Mouse (Mus musculus): Measurements from ENCODE around the gene Gm44596.
"Not testable (repeated sequence)": the region's sequence is repeated elsewhere in the genome, so short reads cannot be mapped to it uniquely, and the experiment has no call there.

- not testable (repeated sequence) for TF ChIP-seq POLR2A (IDR thresholded peaks at IDR 0.05; ENCODE audit: low read depth, low read length); CTCF (IDR thresholded peaks at IDR 0.05; ENCODE audit: extremely low read depth, insufficient read depth, insufficient read length, insufficient replicate concordance)
Observed at GRCm38 (mm10) chr6:128380594-128381167, 5.4 kb downstream of the Gm44596 start.

Data from spleen, adult 2 months (tissue).